Mouse (Mus musculus) thymus, postnatal 25 days (tissue): Measurements from ENCODE around the gene Btf3l4.
A peak's percentile ranks its signal among the peaks of the same experiment; 100 is the strongest.

Experiments used
- DNase-seq: peaks from one replicate; pipeline ENCODE4 v3.0.0; 2022

Gene Btf3l4

GRCm38 (mm10) chr4:108811550-108811949, 21.9 kb downstream of the Btf3l4 start:
- no peak for DNase-seq

- DNase-seq, result no peak
Observed at GRCm38 (mm10) chr4:108811142-108811541, 22.3 kb downstream of the Btf3l4 start.

- DNase-seq, result no peak
Observed at GRCm38 (mm10) chr4:108803535-108803934, 29.9 kb downstream of the Btf3l4 start.

GRCm38 (mm10) chr4:108798083-108798830, 35.2 kb downstream of the Btf3l4 start:
- peak; percentile 38 for DNase-seq

GRCm38 (mm10) chr4:108796701-108797100, 36.7 kb downstream of the Btf3l4 start:
- no peak for DNase-seq

GRCm38 (mm10) chr4:108793941-108794340, 39.5 kb downstream of the Btf3l4 start:
- no peak for DNase-seq

GRCm38 (mm10) chr4:108790507-108790906, 42.9 kb downstream of the Btf3l4 start:
- no peak for DNase-seq

GRCm38 (mm10) chr4:108789258-108789936, 44.0 kb downstream of the Btf3l4 start:
- DNase-seq, result no peak

- DNase-seq, result no peak
Observed at GRCm38 (mm10) chr4:108782421-108783085, 50.9 kb downstream of the Btf3l4 start.

- no peak for DNase-seq
Observed at GRCm38 (mm10) chr4:108781596-108781995, 51.8 kb downstream of the Btf3l4 start.

- no peak for DNase-seq
Observed at GRCm38 (mm10) chr4:108780864-108781205, 52.6 kb downstream of the Btf3l4 start.

- DNase-seq, result peak; percentile 78
Observed at GRCm38 (mm10) chr4:108780057-108780863, 53.2 kb downstream of the Btf3l4 start, which contains the start of gene Zfyve9. Zfyve9 (minus strand) TSS chr4:108780798.

GRCm38 (mm10) chr4:108779763-108780056, 53.7 kb downstream of the Btf3l4 start:
- DNase-seq, result no peak

GRCm38 (mm10) chr4:108768527-108768926, 64.9 kb downstream of the Btf3l4 start:
- no peak for DNase-seq
